Mouse (Mus musculus) midbrain, embryonic 10.5 days (tissue): ENCODE results near the gene Sec31a. TPM values are rescaled to one million over a fixed set of nuclear protein-coding genes. Genes with fewer than 3 reads are reported as not detected.

Experiments
- polyA plus RNA-seq: library from polyadenylated mRNA; unstranded; fragments of >200 nt; fragmentation: Nextera tagmentation; extraction: Ambion mirVana; gene quantifications from 2 replicates; pipeline ENCODE4 v1.2.1, GENCODE M21; 2016

Sec31a gene
- polyA plus RNA-seq, 1 experiment from 2014 or later: 101 TPM

Other genes with a start within 250 kb of the Sec31a start
- gene Lin54, start 84.4 kb upstream of the Sec31a start, polyA plus RNA-seq: 14.4 and 15.0 TPM in 2 replicates
- 239 and 245 TPM in 2 replicates for gene Cops4, start 102.1 kb upstream of the Sec31a start, polyA plus RNA-seq
- 2.5 and 2.7 TPM in 2 replicates for gene Plac8, start 156.0 kb upstream of the Sec31a start, polyA plus RNA-seq